Mouse (Mus musculus) layer of hippocampus, adult 18-20 months (tissue): ENCODE measurements around the gene Col28a1. TPM values are rescaled to one million over a fixed set of nuclear protein-coding genes. Genes with fewer than 3 reads are reported as not detected.

Experiments used
- DNase-seq, 2 experiments: peaks; one replicate each; pipeline ENCODE4 v3.0.0; 2022; ENCODE audit warnings: low spot score in 2 of 2
- total RNA-seq, 2 experiments: library from RNA; stranded (reverse); gene quantifications; 2 replicates each; pipeline ENCODE4 v1.2.3; 2021

Gene Col28a1
- total RNA-seq, 2 experiments from 2014 or later, result 0.32 to 0.38 TPM

DNA sequence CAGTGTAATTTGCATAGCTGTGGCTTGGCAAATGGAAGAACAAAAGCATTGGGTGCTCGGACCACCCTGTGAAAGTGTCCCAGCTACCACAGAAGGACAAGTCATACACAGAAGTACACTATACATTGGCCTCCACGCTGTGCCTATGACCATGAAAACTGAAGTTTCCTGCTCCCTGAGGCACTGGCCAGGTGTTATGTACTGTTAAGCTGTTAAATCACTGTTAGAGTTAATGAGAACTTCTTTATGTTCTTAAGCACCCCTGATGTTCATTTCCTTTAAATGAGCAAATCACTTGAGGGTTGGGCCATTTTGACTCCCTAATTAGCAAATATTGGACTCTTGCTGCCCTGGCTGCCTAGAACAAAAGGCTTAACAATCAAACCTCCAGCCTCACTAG is 73.3 kb downstream of the Col28a1 start:
- no peak for DNase-seq

DNA sequence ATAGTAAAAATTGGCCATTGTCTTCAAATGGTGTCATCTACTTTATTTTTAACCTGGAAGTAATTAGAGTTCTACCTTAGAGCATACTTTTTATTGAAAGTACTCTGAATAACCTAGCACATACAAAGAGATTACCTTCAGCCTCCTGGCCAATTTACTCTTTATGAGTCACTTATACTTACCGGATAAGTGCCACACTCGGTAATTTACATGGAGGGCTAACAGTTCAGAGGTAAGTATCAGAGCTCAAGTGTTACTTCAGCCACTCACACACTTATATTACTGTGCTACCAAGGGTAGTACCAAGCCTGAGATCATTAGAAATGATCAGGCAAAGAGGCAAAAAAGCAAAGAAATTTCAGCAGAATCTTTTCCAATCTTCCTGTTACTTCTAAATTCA is 73.8 kb downstream of the Col28a1 start:
- DNase-seq, result no peak

DNA sequence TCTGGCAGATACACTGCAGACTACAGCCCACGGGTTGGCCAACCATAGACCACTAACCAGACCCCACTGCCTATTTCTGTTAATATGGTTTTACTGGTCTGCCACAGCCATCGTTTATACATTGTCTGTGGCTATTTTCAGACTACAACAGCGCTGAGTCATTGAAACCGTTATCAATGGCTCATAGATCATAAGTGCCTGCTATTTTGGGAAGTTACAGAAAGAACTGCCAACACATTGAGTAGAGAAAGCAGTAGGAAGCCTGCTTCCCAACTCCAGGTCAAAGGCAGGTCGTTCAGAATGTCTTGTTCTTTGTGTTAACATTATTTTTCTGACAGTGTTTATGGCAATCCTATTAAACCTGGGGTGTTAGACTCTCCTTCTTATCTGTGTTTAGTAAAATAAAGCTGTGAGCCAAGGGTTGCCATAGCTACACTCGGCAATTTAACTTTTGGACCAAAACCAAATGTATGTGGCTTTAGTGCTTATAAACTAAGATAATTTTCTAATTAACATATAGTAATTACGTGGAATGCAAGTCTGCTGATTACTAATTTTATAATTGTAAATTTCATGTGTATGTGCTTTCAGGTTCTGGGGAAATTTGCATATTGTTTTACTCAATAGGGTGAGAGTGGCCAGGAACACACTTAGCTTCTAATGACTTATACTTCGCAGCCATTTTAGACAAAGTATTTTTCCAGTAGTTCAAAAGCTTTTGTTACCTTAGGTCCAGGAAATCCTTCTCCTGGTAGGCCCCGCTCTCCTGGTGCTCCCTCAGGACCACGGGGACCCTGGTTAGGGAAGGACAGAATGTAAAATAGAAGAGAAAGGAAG is 86.3 kb downstream of the Col28a1 start:
- DNase-seq, result no peak

DNA sequence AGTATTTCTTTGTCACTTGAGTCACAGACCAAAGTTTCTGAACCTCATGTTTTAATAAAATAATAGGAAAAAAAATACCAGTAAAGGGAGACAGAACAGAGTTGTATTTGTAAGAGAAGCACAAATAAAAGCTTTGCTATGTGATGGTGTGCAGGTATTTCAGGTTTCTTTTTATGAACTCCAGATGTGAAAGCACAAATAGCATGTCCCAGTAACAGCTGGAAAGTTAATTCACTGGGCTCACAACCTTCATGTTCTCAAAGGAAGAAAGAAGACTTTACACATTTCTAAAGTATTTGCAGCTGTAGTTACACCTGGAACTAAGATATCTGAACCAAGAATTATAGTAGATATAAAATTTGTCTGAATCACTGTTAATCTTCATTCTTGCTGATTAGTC is 91.2 kb downstream of the Col28a1 start:
- no peak for DNase-seq

DNA sequence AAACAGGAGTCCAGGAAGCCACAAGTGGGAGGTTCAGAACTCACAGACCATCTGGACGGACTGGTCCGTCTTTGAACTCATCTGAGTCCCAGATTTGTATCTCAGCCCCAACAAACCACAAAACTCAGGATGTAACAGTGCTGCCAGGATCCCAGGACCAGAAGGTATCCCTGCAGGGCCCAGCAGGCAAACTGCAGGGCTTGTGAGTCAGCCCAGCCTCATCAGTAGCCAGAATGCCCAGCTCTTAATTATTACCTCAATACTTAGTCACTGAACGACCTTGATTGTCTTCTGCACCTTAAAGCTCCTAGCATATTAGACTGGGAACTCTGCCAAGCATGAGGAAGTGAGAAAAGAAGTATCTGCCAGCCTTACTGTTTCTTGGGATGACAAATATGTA is 96.6 kb downstream of the Col28a1 start:
- DNase-seq, result no peak

DNA sequence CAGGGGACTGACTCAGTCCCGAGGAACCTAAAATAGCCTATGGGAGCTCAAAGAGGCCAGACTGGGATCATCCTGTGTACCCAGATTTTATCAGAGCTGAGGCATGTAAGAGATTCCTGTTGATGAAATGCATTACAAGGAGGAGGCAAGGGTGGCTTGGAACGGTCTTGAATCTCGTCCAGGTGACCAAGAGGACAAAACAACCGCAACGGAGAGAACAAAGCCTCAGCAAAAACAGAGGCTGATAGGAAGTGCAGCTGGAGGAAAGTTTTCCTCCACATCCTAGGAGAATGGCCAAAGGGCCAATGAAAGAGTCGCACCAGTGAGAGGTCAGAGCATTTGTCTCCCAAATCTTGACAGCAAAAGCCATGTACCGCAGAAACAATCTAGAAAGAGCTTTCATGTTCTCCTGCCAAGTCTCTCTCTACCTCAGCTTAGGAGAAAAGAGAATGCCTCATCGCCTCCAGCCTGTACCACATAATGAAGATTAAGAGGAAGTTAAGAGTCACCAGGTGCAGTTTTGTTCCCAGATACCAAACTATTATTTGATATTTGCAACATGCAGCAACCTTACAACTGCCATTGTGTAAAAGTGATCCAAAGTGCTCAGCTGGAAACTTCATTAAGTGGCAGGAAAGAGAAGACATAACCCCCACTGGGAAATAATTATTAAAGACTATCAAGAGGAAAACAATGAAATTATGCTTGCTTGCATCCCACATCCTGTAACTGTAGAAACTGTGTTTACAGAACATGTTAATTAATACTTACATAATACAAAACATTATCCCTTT is 98.1 kb downstream of the Col28a1 start:
- DNase-seq, result no peak

DNA sequence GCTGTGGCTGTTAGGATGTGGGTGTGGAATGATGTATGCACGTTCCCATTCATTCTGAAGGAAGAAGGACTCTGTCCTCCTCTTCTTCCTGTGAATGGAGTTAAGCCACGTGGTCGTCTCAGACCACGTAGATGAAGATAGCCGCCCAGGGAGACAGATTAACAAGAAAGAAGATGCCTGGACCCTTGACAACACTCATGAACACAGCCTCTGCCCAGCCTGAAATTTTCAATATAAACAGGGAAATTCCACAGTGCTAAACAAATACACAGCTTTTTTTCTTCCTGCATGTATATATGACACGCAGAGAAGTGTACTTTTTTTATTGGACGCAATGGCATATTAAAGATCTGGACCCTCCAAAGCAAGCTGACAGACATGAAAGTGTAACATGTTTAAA is 98.9 kb downstream of the Col28a1 start:
- DNase-seq, result no peak

DNA sequence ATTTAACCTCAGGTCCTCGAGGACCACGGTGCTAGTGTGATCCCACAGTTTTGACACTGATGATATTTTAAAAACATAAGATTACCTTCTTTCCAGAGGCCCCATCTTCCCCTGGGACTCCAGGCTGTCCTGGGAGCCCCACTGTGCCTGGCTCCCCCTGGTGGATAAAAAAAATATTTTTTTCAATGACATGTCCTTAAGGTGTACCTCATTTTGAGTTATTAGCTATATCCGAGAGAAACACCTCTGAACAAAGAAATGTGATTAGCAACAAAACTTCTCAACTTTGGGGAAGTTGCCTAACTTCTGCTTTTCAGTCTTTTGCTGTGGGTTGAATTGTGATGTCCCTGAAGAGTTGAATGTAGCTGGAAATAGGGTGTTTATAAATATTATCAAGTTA is 105.6 kb downstream of the Col28a1 start:
- DNase-seq, result peak in 1 of 2 experiments; percentile 40

DNA sequence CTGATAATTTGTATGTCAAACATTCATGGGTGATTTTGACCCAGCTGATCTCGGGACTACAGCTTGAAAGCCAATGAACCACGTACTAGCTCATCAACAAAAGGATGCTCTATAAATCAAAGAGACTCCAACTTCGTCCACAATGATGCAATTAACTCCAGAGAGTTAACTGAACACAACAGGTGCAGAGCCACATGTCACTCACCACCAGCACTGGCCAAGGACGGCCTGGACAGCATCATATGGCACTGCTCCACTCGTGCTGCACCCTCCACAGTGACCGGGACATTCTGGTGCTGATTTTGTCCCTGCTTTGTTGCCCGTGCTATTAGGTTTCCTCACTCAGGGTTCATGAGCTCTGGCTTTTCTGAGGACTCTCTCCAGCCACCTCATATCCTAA is 107.6 kb downstream of the Col28a1 start:
- DNase-seq, result no peak

DNA sequence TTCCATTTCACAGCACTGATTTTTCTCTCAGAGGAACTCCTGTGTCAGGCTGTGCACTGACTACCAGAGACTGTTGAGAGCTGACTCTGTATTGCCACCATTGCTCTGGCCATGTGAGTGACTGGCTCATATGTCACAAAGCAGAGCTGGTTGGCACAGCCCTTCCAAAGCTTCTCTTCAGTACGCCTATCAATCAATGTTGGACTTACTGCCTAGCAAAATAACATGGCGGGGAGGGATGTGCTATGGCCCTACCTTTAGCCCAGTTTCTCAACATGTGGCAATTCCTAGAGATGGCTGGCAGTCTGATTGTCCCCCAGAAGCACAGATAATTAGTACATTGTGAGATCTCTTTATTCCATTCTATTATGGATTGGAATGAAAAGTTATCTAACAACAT is 109.2 kb downstream of the Col28a1 start:
- DNase-seq, result no peak

DNA sequence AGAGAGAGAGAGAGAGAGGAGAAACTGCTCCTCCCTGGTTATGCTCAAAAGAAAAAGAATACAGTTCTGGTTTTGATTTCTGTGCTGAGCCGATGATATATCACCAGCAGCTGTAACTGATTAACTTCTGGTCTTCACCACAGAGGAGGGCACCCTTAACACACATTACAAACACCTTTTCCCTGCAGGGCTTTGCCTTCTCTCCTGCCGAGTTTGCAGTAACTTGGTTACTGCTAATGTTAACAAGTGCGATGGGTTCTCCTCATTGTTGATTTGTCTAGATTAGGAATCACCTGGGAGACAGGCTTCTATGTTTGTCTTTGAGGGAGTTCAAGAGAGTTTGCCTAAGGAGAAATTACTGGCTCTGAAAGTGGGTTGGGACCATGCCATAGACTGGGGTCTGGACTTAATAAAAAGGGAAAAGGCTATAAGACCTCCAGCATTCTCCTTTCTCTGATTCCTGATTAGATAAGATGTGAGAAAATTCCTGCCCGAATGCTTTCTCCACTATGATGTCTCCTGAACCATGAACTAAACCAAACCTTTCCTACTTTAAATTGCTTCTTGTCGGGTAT is 114.8 kb downstream of the Col28a1 start:
- DNase-seq, result no peak

DNA sequence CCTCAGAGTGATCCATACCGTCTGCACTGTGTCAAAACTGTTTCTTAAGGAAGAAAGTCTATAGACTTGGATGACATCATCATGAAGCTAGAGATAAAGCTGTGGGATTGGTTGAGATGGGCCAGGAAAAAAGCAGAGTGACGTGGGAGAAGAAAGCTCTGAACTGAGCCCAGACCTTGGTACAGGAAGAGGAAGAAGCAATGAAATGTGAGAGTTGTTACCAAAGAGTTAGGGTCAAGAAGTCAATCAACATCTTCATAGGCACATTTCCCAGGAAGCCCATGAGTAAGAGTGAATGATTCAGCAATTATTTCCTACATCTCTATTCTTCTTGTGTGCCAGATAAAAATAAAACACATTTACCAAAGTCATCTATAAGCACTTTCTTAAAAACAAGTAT is 117.5 kb downstream of the Col28a1 start:
- no peak for DNase-seq

DNA sequence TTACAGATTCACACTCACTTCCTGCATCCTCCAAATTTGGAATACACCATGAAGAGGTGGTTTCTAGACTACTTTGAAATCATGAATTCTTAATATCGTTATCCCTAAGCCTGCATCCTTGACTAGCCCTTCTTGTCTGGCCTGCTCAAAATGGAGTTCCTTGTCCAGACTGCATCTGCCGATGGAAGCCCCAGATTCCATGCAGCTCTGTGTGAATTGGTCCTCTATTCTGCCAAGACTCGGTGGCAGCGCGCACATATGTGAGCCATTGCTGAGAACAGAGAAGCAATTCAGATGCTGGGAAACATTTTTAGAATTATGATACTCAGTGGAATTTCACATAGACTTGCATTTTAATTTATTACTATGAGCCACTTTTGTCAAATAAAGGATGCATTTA is 123.4 kb downstream of the Col28a1 start:
- DNase-seq, result peak in 1 of 2 experiments; percentile 7

DNA sequence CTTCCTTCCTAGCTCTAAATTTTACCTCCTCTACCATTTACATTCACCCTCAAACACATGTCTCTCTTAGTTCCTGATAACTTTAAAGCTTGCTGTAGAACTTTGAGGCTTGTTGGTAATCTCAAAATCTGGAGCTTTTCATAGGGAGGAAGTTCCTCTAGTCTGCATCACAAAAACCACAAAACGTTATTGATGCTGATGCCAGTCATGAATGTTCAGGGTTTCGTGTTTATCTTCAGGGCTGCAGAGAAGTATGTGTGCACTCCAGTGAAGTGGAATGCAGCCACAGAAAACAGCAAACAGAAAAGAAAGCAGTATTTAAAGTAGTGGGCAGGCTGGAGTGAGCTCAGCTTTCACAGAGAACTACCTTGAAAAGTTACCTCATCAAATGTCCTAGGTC is 124.0 kb downstream of the Col28a1 start:
- DNase-seq, result no peak

DNA sequence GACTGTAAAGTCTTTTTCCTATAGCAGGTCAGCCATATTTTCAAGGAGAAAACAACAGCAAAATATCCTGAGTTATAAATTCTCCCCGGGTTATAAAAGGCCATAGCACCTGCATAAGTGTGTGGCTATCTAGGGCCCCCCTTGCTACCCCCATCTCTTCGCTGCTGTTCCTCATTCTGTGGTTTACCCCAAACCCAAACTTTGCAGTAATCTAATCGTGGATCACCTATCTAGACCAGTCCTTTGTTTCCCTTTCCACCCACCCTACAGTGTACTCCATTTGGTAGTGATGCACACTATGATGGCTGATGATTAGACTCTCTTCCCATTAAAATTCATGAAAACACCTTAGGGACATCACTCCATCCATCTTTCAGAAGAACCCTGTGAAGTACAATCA is 125.3 kb downstream of the Col28a1 start:
- no peak for DNase-seq

DNA sequence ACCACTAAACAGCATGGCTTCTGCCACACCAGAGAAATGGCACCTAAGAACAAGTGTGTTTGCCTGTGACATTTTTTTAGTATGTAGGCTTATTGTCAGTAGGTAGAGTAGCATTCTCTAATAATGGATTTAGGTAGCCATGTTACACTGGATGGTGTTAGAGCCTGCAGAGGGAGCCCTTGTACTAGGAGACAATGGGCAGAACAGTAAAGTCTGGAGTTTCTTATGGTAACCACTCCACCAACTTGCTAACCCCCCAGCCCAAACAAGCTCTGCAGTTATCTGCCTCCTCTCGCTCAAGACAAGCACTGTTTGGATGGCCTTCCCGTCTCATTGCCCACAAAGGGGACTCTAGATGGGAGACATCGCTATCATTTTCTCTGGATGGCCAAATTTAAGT is 126.2 kb downstream of the Col28a1 start:
- DNase-seq, result peak; percentile 28 to 53

DNA sequence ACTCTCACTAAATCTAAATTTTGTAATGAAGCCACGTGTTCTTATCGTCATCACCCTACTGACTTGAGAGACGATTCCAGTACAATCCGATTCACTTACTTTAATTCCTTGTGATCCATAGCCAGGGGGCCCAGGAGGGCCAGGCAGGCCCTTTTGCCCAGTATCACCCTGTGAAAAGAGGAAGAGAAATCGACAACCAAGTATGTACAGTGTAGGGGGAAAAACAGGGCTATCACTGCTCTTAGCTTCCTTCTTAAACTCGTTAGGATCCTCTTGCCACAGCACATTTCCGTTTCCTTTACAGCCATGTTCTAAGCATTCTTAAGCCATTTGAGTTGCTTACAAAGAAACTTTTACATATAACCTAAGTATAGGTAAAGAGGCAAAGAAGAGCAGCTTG is 133.2 kb downstream of the Col28a1 start:
- DNase-seq, result no peak

DNA sequence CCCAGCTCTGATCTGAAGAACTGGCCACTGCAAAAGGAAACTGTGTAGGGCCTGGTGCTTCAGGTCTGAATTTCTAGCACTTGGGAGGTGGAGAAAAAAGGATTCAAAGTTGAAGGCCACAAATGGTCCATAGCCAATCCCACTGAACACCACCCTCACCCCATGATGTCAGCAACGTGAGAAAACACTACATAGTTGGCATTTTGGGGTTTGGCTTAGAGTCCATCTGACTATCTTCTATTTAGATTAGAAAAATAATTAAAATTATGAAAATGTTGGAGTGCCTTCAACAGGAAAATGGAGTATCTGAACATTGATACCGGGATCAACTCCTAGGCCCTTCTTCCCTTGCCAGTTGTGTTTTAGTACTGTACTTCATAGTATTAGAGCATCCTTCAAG is 144.2 kb downstream of the Col28a1 start:
- no peak for DNase-seq

DNA sequence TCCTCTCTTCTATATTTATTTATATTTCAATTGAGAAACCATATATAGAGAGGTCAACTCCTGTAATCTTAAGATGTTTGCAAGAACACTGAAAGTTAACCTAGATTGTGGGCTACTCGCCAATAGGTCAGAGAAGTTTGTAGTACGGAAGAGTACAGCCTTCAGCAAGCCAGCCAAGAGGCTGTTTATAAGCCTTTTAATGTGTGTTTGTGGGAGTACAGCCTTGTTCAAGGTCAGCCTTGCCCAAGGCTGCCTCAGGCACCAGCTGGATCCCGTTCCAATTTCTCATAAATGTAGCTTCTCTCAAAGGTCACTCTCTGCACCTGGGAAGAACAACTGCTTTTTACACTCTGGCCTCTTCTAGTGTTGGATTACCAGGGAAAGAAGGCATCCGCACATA is 146.0 kb downstream of the Col28a1 start:
- DNase-seq, result no peak

DNA sequence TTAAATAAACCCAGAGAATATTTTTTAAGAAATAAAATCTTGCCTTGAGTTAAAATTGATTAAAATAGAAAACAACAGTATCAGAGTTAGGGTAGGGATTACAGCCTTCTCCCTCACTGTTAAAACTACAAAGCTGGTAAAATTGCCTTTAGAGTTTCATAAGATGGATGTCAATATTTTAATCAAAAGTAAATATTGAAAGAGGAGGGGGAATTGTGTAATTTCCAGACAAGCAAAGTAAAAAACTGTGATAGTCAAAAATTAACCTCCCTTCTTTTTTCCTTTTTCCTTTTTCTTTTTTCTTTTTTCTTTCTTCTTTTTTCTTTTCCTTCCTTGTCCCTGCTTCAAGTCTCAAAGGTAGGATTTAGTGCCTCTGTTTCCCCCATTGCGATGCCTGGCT is 146.6 kb downstream of the Col28a1 start:
- no peak for DNase-seq

DNA sequence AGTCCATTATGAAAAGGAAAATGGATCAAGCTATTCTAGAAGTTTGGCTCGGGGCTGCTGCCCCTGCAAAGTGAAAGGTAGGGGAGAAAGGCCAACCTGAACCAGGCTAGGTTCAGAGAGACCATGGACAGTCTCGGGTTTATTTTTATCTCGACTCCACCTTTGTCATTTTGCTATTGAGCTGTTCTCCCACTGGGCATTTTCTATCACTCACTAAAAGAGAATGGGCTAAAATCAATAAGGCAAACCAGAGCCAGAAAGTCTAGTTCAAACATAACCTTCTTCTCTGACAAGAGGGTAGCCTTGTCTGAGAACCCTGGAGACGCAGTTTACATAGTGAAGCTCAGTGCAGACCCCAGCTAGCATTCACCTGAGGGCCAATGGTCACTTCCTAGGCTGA is 163.7 kb downstream of the Col28a1 start:
- no peak for DNase-seq
